Mouse (Mus musculus) embryonic facial prominence, embryonic 12.5 days (tissue): ENCODE measurements around the gene Foxq1. TPM values are rescaled to one million over a fixed set of nuclear protein-coding genes. Genes with fewer than 3 reads are reported as not detected.

Source experiments
- ATAC-seq: fragments of 200-750 bp; cut with Nextera tagmentation; 2 replicates; pipeline ENCODE4 v1.8.0; 2017; ENCODE audit not compliant: insufficient number of reproducible peaks, insufficient read depth, low FRiP score, low TSS enrichment
- H3K27ac ChIP-seq: fragments of 300-500 bp; sonication (generic); 2 replicates; pipeline ENCODE4 v1.5.1; 2016; ENCODE audit warnings: mild to moderate bottlenecking
- H3K27me3 ChIP-seq: fragments of 300-500 bp; sonication (generic); 2 replicates; pipeline ENCODE4 v1.6.1; 2016; ENCODE audit warnings: mild to moderate bottlenecking, moderate library complexity
- H3K36me3 ChIP-seq: fragments of 300-500 bp; sonication (generic); 2 replicates; pipeline ENCODE4 v1.6.1; 2016; ENCODE audit warnings: mild to moderate bottlenecking
- H3K4me1 ChIP-seq: fragments of 300-500 bp; sonication (generic); 2 replicates; pipeline ENCODE4 v1.6.1; 2016
- H3K4me2 ChIP-seq: fragments of 300-500 bp; sonication (generic); replicated peaks from 2 replicates; pipeline ENCODE4 v1.6.1; 2016; ENCODE audit warnings: mild to moderate bottlenecking, moderate library complexity
- H3K4me3 ChIP-seq: fragments of 300-500 bp; sonication (generic); 2 replicates; pipeline ENCODE4 v1.5.1; 2016; ENCODE audit warnings: mild to moderate bottlenecking
- H3K9ac ChIP-seq: fragments of 300-500 bp; sonication (generic); 2 replicates; pipeline ENCODE4 v1.6.1; 2016; ENCODE audit warnings: mild to moderate bottlenecking, moderate library complexity
- H3K9me3 ChIP-seq: fragments of 300-500 bp; sonication (generic); 2 replicates; pipeline ENCODE4 v1.6.1; 2016; ENCODE audit warnings: mild to moderate bottlenecking, moderate library complexity
- WGBS: fragments of 180-500 bp; shearing (Covaris S2); methylation state at CpG from one replicate; pipeline ENCODE4 v1.1.7; 2016; 5-methylcytosine and 5-hydroxymethylcytosine counted together
- polyA plus RNA-seq: library from polyadenylated mRNA; unstranded; fragments of >200 nt; fragmentation: Nextera tagmentation; extraction: Ambion mirVana; gene quantifications from 2 replicates; pipeline ENCODE4 v1.2.1, GENCODE M21; 2016

The Foxq1 gene
- polyA plus RNA-seq, 1 experiment from 2014 or later = 2.0 TPM

- Histone ChIP-seq H3K4me2 (no peak overlapping the region), H3K27me3 (peaks cover 4% of the 10 kb centered on the region; the same call in 1 of the 2 replicates), H3K27ac (no peak overlapping the region), H3K4me3 (no peak overlapping the region), H3K36me3 (no peaks in the 10 kb centered on the region), H3K9ac (no peak overlapping the region), H3K4me1 (peaks cover 4% of the 10 kb centered on the region; the same call in 1 of the 2 replicates), H3K9me3 (no peaks in the 10 kb centered on the region)
- ATAC-seq = no peak
- WGBS = 30% methylated on average over 4 of the region's 4 CpGs
Measured at GRCm38 (mm10) chr13:31576696-31577095, 20.8 kb downstream of the Foxq1 start.

GRCm38 (mm10) chr13:31577576-31577975 is 21.6 kb downstream of the Foxq1 start:
- no peak overlapping the region for H3K4me2 ChIP-seq
- H3K4me1 ChIP-seq = peaks cover 4% of the 10 kb centered on the region; the same call in 1 of the 2 replicates
- H3K27ac ChIP-seq = no peak overlapping the region
- H3K36me3 ChIP-seq = no peaks in the 10 kb centered on the region
- no peak overlapping the region for H3K4me3 ChIP-seq
- no peak overlapping the region for H3K9ac ChIP-seq
- WGBS = 6% methylated on average over 6 of the region's 6 CpGs
- H3K27me3 ChIP-seq = 0 out of 2 replicates have a peak, but pooled peaks cover 4% of the 10 kb centered on the region
- no peaks in the 10 kb centered on the region for H3K9me3 ChIP-seq
- ATAC-seq = no peak

- no peak overlapping the region for H3K27ac ChIP-seq
- H3K27me3 ChIP-seq = 0 out of 2 replicates have a peak, but pooled peaks cover 4% of the 10 kb centered on the region
- peaks cover 4% of the 10 kb centered on the region; the same call in 1 of the 2 replicates for H3K4me1 ChIP-seq
- no peak overlapping the region for H3K4me2 ChIP-seq
- no peak overlapping the region for H3K9ac ChIP-seq
- H3K4me3 ChIP-seq = no peak overlapping the region
- no peaks in the 10 kb centered on the region for H3K9me3 ChIP-seq
- H3K36me3 ChIP-seq = no peaks in the 10 kb centered on the region
- ATAC-seq = no peak
- WGBS = 33% methylated on average over 10 of the region's 10 CpGs
Measured at GRCm38 (mm10) chr13:31578389-31578788, 22.5 kb downstream of the Foxq1 start.

- H3K27me3 ChIP-seq = 0 out of 2 replicates have a peak, but pooled peaks cover 4% of the 10 kb centered on the region
- H3K9ac ChIP-seq = no peak overlapping the region
- no peak overlapping the region for H3K27ac ChIP-seq
- H3K4me1 ChIP-seq = peaks cover 4% of the 10 kb centered on the region; the same call in 1 of the 2 replicates
- 59% methylated on average over 9 of the region's 9 CpGs for WGBS
- no peak for ATAC-seq
- H3K4me2 ChIP-seq = no peak overlapping the region
- no peaks in the 10 kb centered on the region for H3K9me3 ChIP-seq
- H3K36me3 ChIP-seq = no peaks in the 10 kb centered on the region
- no peak overlapping the region for H3K4me3 ChIP-seq
Measured at GRCm38 (mm10) chr13:31579866-31580265, 23.9 kb downstream of the Foxq1 start.

GRCm38 (mm10) chr13:31587341-31587740 is 31.4 kb downstream of the Foxq1 start:
- no peak for ATAC-seq
- WGBS = 70% methylated on average over 5 of the region's 5 CpGs
- Histone ChIP-seq H3K27ac (no peak overlapping the region), H3K4me3 (no peak overlapping the region), H3K4me1 (no peaks in the 10 kb centered on the region), H3K36me3 (no peaks in the 10 kb centered on the region), H3K9ac (no peak overlapping the region), H3K9me3 (no peaks in the 10 kb centered on the region), H3K27me3 (no peaks in the 10 kb centered on the region), H3K4me2 (no peak overlapping the region)

GRCm38 (mm10) chr13:31599576-31599975 is 43.6 kb downstream of the Foxq1 start:
- Histone ChIP-seq H3K4me3 (no peak overlapping the region), H3K9ac (no peak overlapping the region), H3K9me3 (no peaks in the 10 kb centered on the region), H3K27ac (no peak overlapping the region), H3K4me1 (no peaks in the 10 kb centered on the region), H3K27me3 (no peaks in the 10 kb centered on the region), H3K36me3 (no peaks in the 10 kb centered on the region), H3K4me2 (no peak overlapping the region)
- no peak for ATAC-seq
- WGBS = 71% methylated on average over 5 of the region's 5 CpGs

- no peak overlapping the region for H3K4me3 ChIP-seq
- peaks cover 4% of the 10 kb centered on the region; the same call in 1 of the 2 replicates for H3K27me3 ChIP-seq
- no peaks in the 10 kb centered on the region for H3K36me3 ChIP-seq
- H3K4me1 ChIP-seq = no peaks in the 10 kb centered on the region
- no peak overlapping the region for H3K27ac ChIP-seq
- no peak overlapping the region for H3K4me2 ChIP-seq
- 49% methylated on average over 6 of the region's 6 CpGs for WGBS
- H3K9ac ChIP-seq = no peak overlapping the region
- ATAC-seq = no peak
- no peaks in the 10 kb centered on the region for H3K9me3 ChIP-seq
Measured at GRCm38 (mm10) chr13:31603964-31604363, 48.0 kb downstream of the Foxq1 start.

Other genes with a start within 250 kb of the Foxq1 start
- not detected in 2 replicates for gene A530084C06Rik, start 3.2 kb downstream of the Foxq1 start, polyA plus RNA-seq
- 21.4 and 25.8 TPM in 2 replicates for gene Foxf2, start 69.7 kb downstream of the Foxq1 start, polyA plus RNA-seq